ENCODE assay signal across 31 mouse cellular contexts in the genomic region with DNA sequence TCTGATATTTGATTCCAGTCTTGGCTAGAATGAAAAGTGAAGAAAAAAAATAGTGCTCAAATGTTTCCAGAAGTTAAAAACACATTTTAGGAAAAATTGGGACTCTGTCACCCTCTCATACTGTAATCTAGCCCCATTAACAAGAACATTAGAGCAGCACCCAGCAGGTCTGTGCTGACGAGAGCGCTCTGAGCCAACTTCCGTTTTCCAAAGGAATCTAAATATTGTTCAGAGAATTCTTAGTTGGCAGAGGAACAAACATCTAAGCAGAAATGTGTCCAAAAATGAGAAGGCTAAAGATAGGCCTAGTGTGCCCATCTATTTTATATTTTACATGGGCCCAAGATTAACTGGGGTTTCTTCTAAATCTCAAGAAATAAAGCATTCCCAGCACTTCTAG. TPM values are rescaled to one million over a fixed set of nuclear protein-coding genes. Genes with fewer than 3 reads are reported as not detected.
DNase-seq lines count a peak whose midpoint lies in the region.
"Had no signal": no experiment of that assay in that cellular context is flagged by ENCODE, and none has a peak within 500 bp of the region (broad histone marks: within the 10 kb centered on the region; RNA-seq: fewer than 3 reads in every experiment).

No protein-coding gene starts in this region.

- no peak overlapping the region for H3K4me3 ChIP-seq in heart, embryonic 10.5 days
- H3K4me3 ChIP-seq: embryonic facial prominence, embryonic 13.5 days; forebrain, embryonic 12.5 days; heart, adult 2 months; hindbrain, embryonic 10.5 days; hindbrain, embryonic 15.5 days; limb, embryonic 13.5 days; liver, embryonic 12.5 days; midbrain, embryonic 10.5 days; myocyte; neural tube, embryonic 12.5 days had no signal

- no peaks in the 10 kb centered on the region for H3K9me3 ChIP-seq in heart, embryonic 10.5 days
- H3K9me3 ChIP-seq: embryonic facial prominence, embryonic 13.5 days; forebrain, embryonic 12.5 days; G1E; hindbrain, embryonic 10.5 days; hindbrain, embryonic 15.5 days; limb, embryonic 13.5 days; liver, embryonic 12.5 days; midbrain, embryonic 10.5 days; neural tube, embryonic 12.5 days had no signal

- H3K4me1 ChIP-seq in heart, embryonic 10.5 days, result no peaks in the 10 kb centered on the region
- H3K4me1 ChIP-seq: embryonic facial prominence, embryonic 13.5 days; forebrain, embryonic 12.5 days; hindbrain, embryonic 10.5 days; hindbrain, embryonic 15.5 days; limb, embryonic 13.5 days; liver, embryonic 12.5 days; midbrain, embryonic 10.5 days; neural tube, embryonic 12.5 days had no signal

- H3K27ac ChIP-seq in heart, embryonic 10.5 days, result no peak overlapping the region
- H3K27ac ChIP-seq: embryonic facial prominence, embryonic 13.5 days; forebrain, embryonic 12.5 days; heart, adult 2 months; hindbrain, embryonic 10.5 days; hindbrain, embryonic 15.5 days; limb, embryonic 13.5 days; liver, embryonic 12.5 days; midbrain, embryonic 10.5 days; neural tube, embryonic 12.5 days had no signal

- H3K36me3 ChIP-seq in heart, embryonic 10.5 days, result no peaks in the 10 kb centered on the region
- H3K36me3 ChIP-seq: embryonic facial prominence, embryonic 13.5 days; forebrain, embryonic 12.5 days; G1E; hindbrain, embryonic 10.5 days; hindbrain, embryonic 15.5 days; limb, embryonic 13.5 days; liver, embryonic 12.5 days; midbrain, embryonic 10.5 days; neural tube, embryonic 12.5 days had no signal

- DNase-seq in adrenal gland, postnatal 36 days, result peak; percentile 17 to 21
- no peak for DNase-seq in adrenal gland, adult 8-10 months
- peak; percentile 13 for DNase-seq in heart, adult 8-10 months (ENCODE audit: low spot score)
- no peak for DNase-seq in heart, embryonic 10.5 days (ENCODE audit: low spot score)
- peak; percentile 9 for DNase-seq in lung, postnatal 25 days (ENCODE audit: low spot score)
- DNase-seq in lung, adult 18-20 months, result no peak
- peak; percentile 8 for DNase-seq in Muller cell, postnatal 12 days (ENCODE audit: inconsistent ontology term)
- no peak for DNase-seq in spleen, adult 12 weeks (ENCODE audit: low spot score)
- DNase-seq: adrenal gland, postnatal 25 days; cerebellum, adult 11-12 months; cerebellum, adult 9-11 months; heart, adult 2 months; heart, postnatal 14 days; kidney, adult 11 months; kidney, postnatal 14 days; layer of hippocampus, adult 9-11 months; lung, adult 2 months; spleen, adult 18-20 months; thymus, adult 2 months; thymus, postnatal 36 days had no signal

- H3K27me3 ChIP-seq in heart, embryonic 10.5 days (ENCODE audit: insufficient read depth, poor library complexity, severe bottlenecking), result no peaks in the 10 kb centered on the region
- H3K27me3 ChIP-seq: embryonic facial prominence, embryonic 13.5 days; forebrain, embryonic 12.5 days; hindbrain, embryonic 15.5 days; limb, embryonic 13.5 days; liver, embryonic 12.5 days; neural tube, embryonic 12.5 days; Patski had no signal

- 90% methylated on average over 3 of the region's 3 CpGs for WGBS in heart, embryonic 10.5 days

RNA-seq across cellular contexts. Expression of gene Lrrn3, which starts 24.4 kb away (rescaled TPM):
- 10 to 100 TPM; 38.5 to 41.3 TPM for total RNA-seq in adrenal gland, postnatal 36 days (2021)
- 10 to 100 TPM; 37.7 to 62.3 (median 44.2) TPM for total RNA-seq in adrenal gland, adult 8-10 months (2022)
- total RNA-seq in heart, adult 8-10 months (2022), result under 1 TPM; 0.11 to 0.52 (median 0.30) TPM
- polyA plus RNA-seq in heart, embryonic 10.5 days (2016; fragmentation: Nextera tagmentation; extraction: Ambion mirVana), result 3.8 and 4.2 TPM in 2 replicates
- polyA plus RNA-seq: G1E had no signal

Comparison
In these comparisons a context has a peak if more than half of its experiments do, and no peak if none do; other contexts are left out.
1. DNase-seq: peak in adrenal gland, postnatal 36 days (2 of 2), heart, adult 8-10 months (single experiment), lung, postnatal 25 days (single experiment) and Muller cell, postnatal 12 days (single experiment); none in adrenal gland, adult 8-10 months (single experiment), heart, embryonic 10.5 days (single experiment), lung, adult 18-20 months (0 of 2) and spleen, adult 12 weeks (single experiment).
2. RNA of gene Lrrn3, which starts 24.4 kb away (total RNA-seq): 37.7 to 62.3 TPM in adrenal gland, adult 8-10 months and 38.5 to 41.3 TPM in adrenal gland, postnatal 36 days; 0.11 to 0.52 TPM in heart, adult 8-10 months; every median in the first group is over 10 times any median in the second.